Mouse (Mus musculus) G1E (cell line): ENCODE results near the gene Pes1. TPM values are rescaled to one million over a fixed set of nuclear protein-coding genes. Genes with fewer than 3 reads are reported as not detected.
"Not testable (repeated sequence)": the region's sequence is repeated elsewhere in the genome, so short reads cannot be mapped to it uniquely, and the experiment has no call there.

Source experiments
- ATAC-seq: 2 replicates; pipeline ENCODE4 v1.8.0; 2016; ENCODE audit warnings: mild to moderate bottlenecking; ENCODE audit not compliant: insufficient number of reproducible peaks, poor library complexity, low FRiP score, severe bottlenecking; ENCODE audit errors: extremely low read depth
- DNase-seq: peaks from one replicate; pipeline ENCODE4 v3.0.0; 2012; ENCODE audit warnings: low spot score
- H3K27me3 ChIP-seq: 2 replicates; pipeline ENCODE4 v1.6.1; 2012; ENCODE audit warnings: mild to moderate bottlenecking, low read length, inconsistent platforms; ENCODE audit not compliant: insufficient read depth
- H3K36me3 ChIP-seq: replicated peaks from 2 replicates; pipeline ENCODE3; 2012; ENCODE audit warnings: mild to moderate bottlenecking, inconsistent platforms
- H3K4me1 ChIP-seq: 2 replicates; pipeline ENCODE4 v1.6.1; 2012; ENCODE audit warnings: low read depth, low read length, inconsistent platforms, mixed read lengths; ENCODE audit not compliant: insufficient read depth
- H3K4me3 ChIP-seq: 2 replicates; pipeline ENCODE4 v1.5.1; 2012; ENCODE audit warnings: low read depth, mild to moderate bottlenecking, inconsistent platforms, low read length, moderate library complexity, mixed read lengths
- H3K9me3 ChIP-seq: replicated peaks from 2 replicates; pipeline ENCODE4 v1.6.1; 2012; ENCODE audit warnings: inconsistent platforms
- CTCF ChIP-seq: IDR thresholded peaks from 2 replicates; pipeline ENCODE4 v1.5.1; 2012; ENCODE audit warnings: low read depth, low read length, inconsistent platforms, mixed read lengths
- GATA1 ChIP-seq: IDR thresholded peaks from 2 replicates; pipeline ENCODE4 v1.6.1; 2012; ENCODE audit warnings: borderline replicate concordance, low read length, inconsistent platforms, mixed read lengths
- GATA2 ChIP-seq: IDR thresholded peaks from 2 replicates; pipeline ENCODE4 v1.6.1; 2012; ENCODE audit warnings: low read depth, low read length, inconsistent platforms, borderline replicate concordance
- POLR2AphosphoS5 ChIP-seq: IDR thresholded peaks from 2 replicates; pipeline ENCODE4 v1.6.1; 2012; ENCODE audit warnings: low read depth, low read length, inconsistent platforms; ENCODE audit not compliant: insufficient replicate concordance
- TAL1 ChIP-seq: conservative IDR thresholded peaks from 2 replicates; pipeline ENCODE4 v1.6.1; 2012; ENCODE audit warnings: low read depth, low read length, inconsistent platforms, mixed read lengths
- polyA plus RNA-seq: library from polyadenylated mRNA; stranded (reverse); fragments of >175 nt; gene quantifications from 2 replicates; pipeline ENCODE4 v1.2.3, GENCODE M21; 2012
- total RNA-seq, 2 experiments: library from RNA; stranded (forward) in 1 of 2; stranded (reverse) in 1 of 2; fragments of 200-1000 nt in 1 of 2; fragments of >200 nt in 1 of 2; fragmentation: Nextera tagmentation in 1 of 2; gene quantifications; 2 replicates each; pipeline ENCODE4 v1.2.3; 2014 to 2017

Gene Pes1
- total and polyA plus RNA-seq, 3 experiments: 73.0 to 213 (median 127) TPM

GRCm38 (mm10) chr11:3933756-3934285 is 30.0 kb upstream of the Pes1 start:
- Histone ChIP-seq H3K27me3 (peaks cover 22% of the 10 kb centered on the region), H3K4me3 (no peak overlapping the region), H3K4me1 (peaks cover 8% of the 10 kb centered on the region), H3K36me3 (no peaks in the 10 kb centered on the region), H3K9me3 (no peaks in the 10 kb centered on the region)
- no peak for TF ChIP-seq GATA2
- TF ChIP-seq GATA1: no peak
- TF ChIP-seq CTCF: no peak
- TF ChIP-seq TAL1: no peak
- TF ChIP-seq POLR2AphosphoS5: no peak
- DNase-seq: no peak
- ATAC-seq: no peak

GRCm38 (mm10) chr11:3935135-3935534 is 28.6 kb upstream of the Pes1 start:
- no peak for ATAC-seq
- H3K27me3 ChIP-seq: peaks cover 22% of the 10 kb centered on the region
- no peak for DNase-seq
- TF ChIP-seq GATA1 (no peak), CTCF (no peak), GATA2 (no peak), POLR2AphosphoS5 (no peak), TAL1 (no peak)
- H3K36me3 ChIP-seq: no peaks in the 10 kb centered on the region
- H3K4me3 ChIP-seq: no peak overlapping the region
- no peaks in the 10 kb centered on the region for H3K9me3 ChIP-seq
- peaks cover 8% of the 10 kb centered on the region for H3K4me1 ChIP-seq

GRCm38 (mm10) chr11:3936318-3936717 is 27.5 kb upstream of the Pes1 start:
- Histone ChIP-seq H3K36me3 (no peaks in the 10 kb centered on the region), H3K27me3 (peaks cover 24% of the 10 kb centered on the region), H3K9me3 (no peaks in the 10 kb centered on the region), H3K4me1 (peaks cover 7% of the 10 kb centered on the region), H3K4me3 (no peak overlapping the region)
- DNase-seq: no peak
- TF ChIP-seq GATA2: no peak
- TF ChIP-seq CTCF: no peak
- no peak for TF ChIP-seq GATA1
- no peak for TF ChIP-seq TAL1
- TF ChIP-seq POLR2AphosphoS5: no peak
- ATAC-seq: no peak

GRCm38 (mm10) chr11:3937321-3937874 is 26.4 kb upstream of the Pes1 start:
- H3K4me1 ChIP-seq: no peaks in the 10 kb centered on the region
- no peak overlapping the region for H3K4me3 ChIP-seq
- no peaks in the 10 kb centered on the region for H3K9me3 ChIP-seq
- no peak for TF ChIP-seq TAL1
- TF ChIP-seq CTCF: no peak
- no peak for TF ChIP-seq GATA1
- TF ChIP-seq GATA2: no peak
- TF ChIP-seq POLR2AphosphoS5: no peak
- H3K27me3 ChIP-seq: peaks cover 22% of the 10 kb centered on the region
- no peak for DNase-seq
- no peaks in the 10 kb centered on the region for H3K36me3 ChIP-seq
- no peak for ATAC-seq

GRCm38 (mm10) chr11:3941371-3941770 is 22.4 kb upstream of the Pes1 start:
- ATAC-seq (no peak), DNase-seq (no peak)
- no peaks in the 10 kb centered on the region for H3K36me3 ChIP-seq
- TF ChIP-seq GATA1 (no peak), POLR2AphosphoS5 (no peak), GATA2 (no peak), TAL1 (no peak), CTCF (no peak)
- H3K4me3 ChIP-seq: no peak overlapping the region
- H3K27me3 ChIP-seq: peaks cover 18% of the 10 kb centered on the region; the same call in 1 of the 2 replicates
- no peaks in the 10 kb centered on the region for H3K9me3 ChIP-seq
- H3K4me1 ChIP-seq: no peaks in the 10 kb centered on the region

GRCm38 (mm10) chr11:3946386-3946785 is 17.4 kb upstream of the Pes1 start:
- no peaks in the 10 kb centered on the region for H3K9me3 ChIP-seq
- ATAC-seq: no peak
- H3K4me1 ChIP-seq: no peaks in the 10 kb centered on the region
- no peak for TF ChIP-seq POLR2AphosphoS5
- TF ChIP-seq CTCF: no peak
- no peak for TF ChIP-seq GATA2
- TF ChIP-seq TAL1: no peak
- no peak for TF ChIP-seq GATA1
- peaks cover 6% of the 10 kb centered on the region; the same call in 1 of the 2 replicates for H3K27me3 ChIP-seq
- no peaks in the 10 kb centered on the region for H3K36me3 ChIP-seq
- no peak overlapping the region for H3K4me3 ChIP-seq
- DNase-seq: no peak

GRCm38 (mm10) chr11:3954876-3955275 is 8.9 kb upstream of the Pes1 start:
- not testable (repeated sequence) for DNase-seq, H3K4me1 ChIP-seq, ATAC-seq, H3K36me3 ChIP-seq, H3K9me3 ChIP-seq, H3K4me3 ChIP-seq
- H3K27me3 ChIP-seq: peaks cover 20% of the 10 kb centered on the region

GRCm38 (mm10) chr11:3955371-3955770 is 8.4 kb upstream of the Pes1 start:
- not testable (repeated sequence) for DNase-seq, H3K36me3 ChIP-seq, ATAC-seq, H3K9me3 ChIP-seq, H3K4me1 ChIP-seq, H3K4me3 ChIP-seq
- peaks cover 21% of the 10 kb centered on the region for H3K27me3 ChIP-seq
